Mouse (Mus musculus): ENCODE measurements around the gene Gm13697.
"Not testable (repeated sequence)": the region's sequence is repeated elsewhere in the genome, so short reads cannot be mapped to it uniquely, and the experiment has no call there.

Gm13697 gene

GRCm38 (mm10) chr2:83984443-83984842 is at the start of gene Gm13697:
Gene Gm13697, plus strand, starts transcription at chr2:83984743.
- DNase-seq (ENCODE audit: low read depth, low spot score), result not testable (repeated sequence)

DNA sequence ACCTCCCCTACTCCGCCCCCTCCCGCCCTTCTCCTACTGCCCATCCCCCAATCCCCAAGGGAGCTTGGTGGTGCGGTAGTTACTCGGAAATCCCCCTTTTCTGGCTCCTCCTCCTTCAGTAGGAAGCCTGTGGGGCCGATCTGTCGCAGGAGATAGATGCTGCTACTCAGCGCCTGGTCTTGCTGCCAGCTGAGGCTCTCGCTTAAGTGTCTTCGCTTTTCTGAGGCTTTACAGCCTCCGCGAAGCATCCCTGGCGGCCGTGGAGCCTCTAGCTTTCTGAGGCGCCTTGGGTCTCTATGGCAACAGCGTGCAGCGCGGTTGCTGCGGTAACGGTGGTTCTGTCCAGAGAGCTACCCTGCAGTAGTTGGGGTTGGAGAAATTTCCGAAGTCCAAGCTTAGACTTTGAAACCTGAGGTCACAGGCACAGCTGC is 43.6 kb upstream of the Gm13697 start, which contains the start of gene Zswim2:
Zswim2 (minus strand) TSS at position 298 of the 431 bp plus-strand sequence.
- DNase-seq (ENCODE audit: low read depth, low spot score), result peak; percentile 74

DNA sequence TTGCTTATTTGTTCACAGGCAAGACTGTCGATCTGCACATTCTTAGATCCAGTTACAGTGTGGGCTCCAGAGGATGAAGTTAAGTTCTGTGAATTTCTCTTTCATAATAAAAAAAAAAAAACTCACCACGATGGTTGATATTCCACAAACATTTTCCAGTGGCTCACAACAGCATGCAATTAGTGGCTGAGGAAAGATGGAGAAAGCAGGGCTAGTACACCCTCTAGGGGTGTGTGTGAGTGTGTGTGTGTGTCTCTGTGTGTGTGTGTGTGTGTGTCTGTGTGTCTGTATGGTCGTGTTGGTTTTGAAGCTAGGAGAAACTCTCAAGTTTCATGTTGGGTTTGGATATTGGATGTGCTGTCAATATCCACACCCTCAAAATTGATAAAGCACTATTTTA is 43.2 kb upstream of the Gm13697 start:
- no peak for DNase-seq (ENCODE audit: low read depth, low spot score)

DNA sequence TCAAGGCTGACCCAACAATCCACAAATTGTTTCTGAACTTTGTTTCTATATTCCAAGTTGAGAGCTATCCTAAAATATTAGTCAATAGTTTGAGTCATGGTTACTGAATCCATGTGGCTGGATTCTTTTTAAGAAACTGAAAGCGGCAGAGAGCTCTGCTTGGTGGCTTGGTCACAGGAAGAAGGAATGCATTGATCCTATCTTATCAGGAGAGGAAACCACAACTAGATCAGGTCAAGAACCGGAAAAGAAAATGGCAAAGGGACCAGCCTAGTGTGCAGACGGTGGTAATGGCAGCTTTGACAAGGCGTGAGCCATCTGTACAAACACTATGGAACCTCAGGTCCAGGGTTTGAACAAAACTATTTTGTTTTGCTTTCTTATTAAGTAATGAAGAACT is 42.8 kb upstream of the Gm13697 start:
- no peak for DNase-seq (ENCODE audit: low read depth, low spot score)

GRCm38 (mm10) chr2:83955393-83955792 is 29.1 kb upstream of the Gm13697 start, which contains the start of gene Gm13698:
Gene Gm13698, plus strand, starts transcription at chr2:83955693.
- not testable (repeated sequence) for DNase-seq (ENCODE audit: low read depth, low spot score)

GRCm38 (mm10) chr2:83961203-83961602 is 23.3 kb upstream of the Gm13697 start, which contains the start of gene Gm13693:
Gene Gm13693, plus strand, starts transcription at chr2:83961503.
- not testable (repeated sequence) for DNase-seq (ENCODE audit: low read depth, low spot score)

- DNase-seq (ENCODE audit: low read depth, low spot score), result not testable (repeated sequence)
Observed at GRCm38 (mm10) chr2:83967013-83967412, 17.5 kb upstream of the Gm13697 start, which contains the start of gene Gm13695. Gene Gm13695, plus strand, starts transcription at chr2:83967313.

DNA sequence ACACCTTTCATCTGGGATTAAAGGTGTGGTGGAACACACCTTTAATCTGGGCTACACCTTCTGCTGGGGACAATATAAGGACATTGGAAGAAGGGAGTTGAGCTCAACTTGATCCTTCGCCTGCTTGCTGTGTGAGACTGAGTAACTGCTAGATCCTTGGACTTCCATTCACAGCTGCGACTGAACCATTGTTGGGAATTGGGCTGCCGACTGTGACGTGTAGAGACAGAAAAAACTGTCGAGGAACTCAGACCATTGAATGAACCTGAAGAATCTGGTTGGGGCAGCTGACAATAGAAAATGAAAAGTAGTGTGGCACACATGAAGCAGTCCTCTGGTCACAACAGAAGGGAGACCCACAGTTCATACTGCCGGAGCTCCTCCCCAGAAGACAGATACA is 11.7 kb upstream of the Gm13697 start, which contains the start of gene Gm13696:
Gm13696 (plus strand) TSS at position 301 of the 400 bp plus-strand sequence.
- not testable (repeated sequence) for DNase-seq (ENCODE audit: low read depth, low spot score)

DNA sequence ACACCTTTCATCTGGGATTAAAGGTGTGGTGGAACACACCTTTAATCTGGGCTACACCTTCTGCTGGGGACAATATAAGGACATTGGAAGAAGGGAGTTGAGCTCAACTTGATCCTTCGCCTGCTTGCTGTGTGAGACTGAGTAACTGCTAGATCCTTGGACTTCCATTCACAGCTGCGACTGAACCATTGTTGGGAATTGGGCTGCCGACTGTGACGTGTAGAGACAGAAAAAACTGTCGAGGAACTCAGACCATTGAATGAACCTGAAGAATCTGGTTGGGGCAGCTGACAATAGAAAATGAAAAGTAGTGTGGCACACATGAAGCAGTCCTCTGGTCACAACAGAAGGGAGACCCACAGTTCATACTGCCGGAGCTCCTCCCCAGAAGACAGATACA is 5.9 kb upstream of the Gm13697 start, which contains the start of gene Gm13694:
Gm13694 (plus strand) TSS at position 301 of the 400 bp plus-strand sequence.
- not testable (repeated sequence) for DNase-seq (ENCODE audit: low read depth, low spot score)

DNA sequence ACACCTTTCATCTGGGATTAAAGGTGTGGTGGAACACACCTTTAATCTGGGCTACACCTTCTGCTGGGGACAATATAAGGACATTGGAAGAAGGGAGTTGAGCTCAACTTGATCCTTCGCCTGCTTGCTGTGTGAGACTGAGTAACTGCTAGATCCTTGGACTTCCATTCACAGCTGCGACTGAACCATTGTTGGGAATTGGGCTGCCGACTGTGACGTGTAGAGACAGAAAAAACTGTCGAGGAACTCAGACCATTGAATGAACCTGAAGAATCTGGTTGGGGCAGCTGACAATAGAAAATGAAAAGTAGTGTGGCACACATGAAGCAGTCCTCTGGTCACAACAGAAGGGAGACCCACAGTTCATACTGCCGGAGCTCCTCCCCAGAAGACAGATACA is 5.7 kb downstream of the Gm13697 start, which contains the start of gene Gm13691:
Gm13691 (plus strand) TSS at position 301 of the 400 bp plus-strand sequence.
- DNase-seq (ENCODE audit: low read depth, low spot score), result not testable (repeated sequence)

- not testable (repeated sequence) for DNase-seq (ENCODE audit: low read depth, low spot score)
Observed at GRCm38 (mm10) chr2:83993639-83994255, 9.2 kb downstream of the Gm13697 start.

DNA sequence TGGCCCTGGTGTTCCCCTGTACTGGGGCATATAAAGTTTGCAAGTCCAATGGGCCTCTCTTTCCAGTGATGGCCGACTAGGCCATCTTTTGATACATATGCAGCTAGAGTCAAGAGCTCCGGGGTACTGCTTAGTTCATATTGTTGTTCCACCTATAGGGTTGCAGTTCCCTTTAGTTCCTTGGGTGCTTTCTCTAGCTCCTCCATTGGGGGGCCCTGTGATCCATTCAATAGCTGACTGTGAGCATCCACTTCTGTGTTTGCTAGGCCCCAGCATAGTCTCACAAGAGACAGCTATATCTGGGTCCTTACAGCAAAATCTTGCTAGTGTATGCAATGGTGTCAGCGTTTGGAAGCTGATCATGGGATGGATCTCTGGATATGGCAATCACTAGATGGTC is 10.0 kb downstream of the Gm13697 start:
- not testable (repeated sequence) for DNase-seq (ENCODE audit: low read depth, low spot score)

DNA sequence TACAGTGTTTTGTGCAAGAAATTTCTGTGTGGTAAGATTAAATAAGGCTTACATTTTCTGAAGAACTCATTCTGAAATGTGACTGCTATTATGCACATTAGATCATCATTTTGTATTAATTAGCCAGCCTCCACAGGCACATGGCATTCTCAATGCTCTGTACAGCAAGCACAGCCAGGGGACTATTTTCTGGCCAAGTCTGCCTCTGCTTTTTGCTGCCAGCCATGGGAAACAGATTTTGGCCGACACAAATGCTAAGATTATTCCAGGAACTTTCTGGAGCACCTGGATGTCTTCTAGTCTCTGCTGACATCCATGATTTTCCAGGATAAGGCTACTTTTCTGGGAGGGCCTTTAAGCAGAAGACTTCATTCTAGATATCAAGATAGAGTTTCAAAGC is 24.4 kb downstream of the Gm13697 start:
- no peak for DNase-seq (ENCODE audit: low read depth, low spot score)

GRCm38 (mm10) chr2:84009818-84010217 is 25.3 kb downstream of the Gm13697 start:
- no peak for DNase-seq (ENCODE audit: low read depth, low spot score)

DNA sequence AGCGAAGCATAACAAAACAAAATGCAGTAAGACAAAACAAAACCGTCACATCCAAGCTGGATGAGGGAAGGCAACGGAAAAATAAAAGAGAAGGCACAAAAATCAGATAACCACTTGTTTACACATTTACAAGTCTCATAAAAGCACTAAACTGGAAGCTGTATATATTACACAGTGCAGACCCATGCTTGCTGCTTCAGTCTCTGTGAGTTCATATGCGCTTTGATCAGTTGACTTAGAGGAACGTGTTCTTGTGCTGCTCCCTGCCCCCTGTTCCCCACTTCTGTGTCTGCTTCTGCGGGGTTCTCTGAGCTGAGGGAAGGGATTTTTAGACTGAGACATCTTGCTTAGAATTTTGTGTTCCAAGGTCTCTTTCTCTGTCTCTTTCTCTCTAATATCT is 30.0 kb downstream of the Gm13697 start:
- no peak for DNase-seq (ENCODE audit: low read depth, low spot score)

DNA sequence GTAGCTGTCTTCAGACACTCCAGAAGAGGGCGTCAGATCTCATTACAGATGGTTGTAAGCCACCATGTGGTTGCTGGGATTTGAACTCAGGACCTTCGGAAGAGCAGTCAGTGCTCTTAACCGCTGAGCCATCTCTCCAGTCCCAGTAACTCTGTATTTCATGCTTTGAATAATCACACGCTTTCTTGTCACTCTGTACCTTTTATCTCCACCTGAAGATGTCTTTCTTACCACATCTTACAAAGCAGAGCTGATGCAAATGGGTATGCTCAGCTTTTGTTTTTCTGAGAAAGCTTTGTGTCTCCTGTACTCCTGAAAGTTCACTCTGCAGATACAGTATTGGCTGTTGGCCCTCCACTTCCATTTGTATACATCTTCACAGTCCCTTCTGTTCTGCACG is 31.7 kb downstream of the Gm13697 start:
- not testable (repeated sequence) for DNase-seq (ENCODE audit: low read depth, low spot score)

GRCm38 (mm10) chr2:84018330-84018729 is 33.8 kb downstream of the Gm13697 start:
- DNase-seq (ENCODE audit: low read depth, low spot score), result no peak

DNA sequence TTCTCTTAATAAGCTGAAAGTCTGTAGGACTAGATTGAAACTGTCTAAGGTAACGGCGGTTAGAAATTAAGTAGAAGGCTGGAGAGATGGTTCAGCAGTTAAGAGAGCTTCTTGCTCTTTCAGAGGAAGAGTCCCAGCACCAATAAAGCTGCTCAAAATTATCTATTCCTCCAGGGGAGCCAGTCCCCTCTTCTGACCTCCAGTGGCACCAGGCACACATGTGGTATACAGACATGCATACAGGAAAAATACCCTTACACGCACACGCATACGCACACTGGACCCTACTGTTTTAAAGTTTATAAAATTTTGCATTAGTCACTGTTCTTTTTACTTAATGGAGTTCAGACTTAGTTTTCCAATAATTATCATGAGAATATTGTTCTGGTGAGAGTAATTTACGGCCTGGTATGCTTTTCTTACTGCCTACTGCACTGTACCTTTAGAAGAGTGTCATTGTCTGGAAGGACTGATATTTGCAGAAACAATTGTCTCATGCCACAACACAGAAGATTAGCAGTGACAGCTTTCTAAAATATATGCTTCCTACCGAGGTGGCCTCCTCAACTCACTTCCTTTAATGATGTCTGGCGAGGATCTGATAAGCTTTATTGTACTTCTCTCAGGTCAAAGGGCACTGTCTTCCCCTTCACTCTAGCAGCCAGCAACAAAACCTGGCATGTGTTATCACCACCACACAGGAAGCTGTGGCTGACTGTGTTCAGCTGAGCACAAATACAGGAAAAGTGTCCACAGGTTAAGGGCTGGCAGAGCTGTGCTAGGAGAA is 35.2 kb downstream of the Gm13697 start:
- no peak for DNase-seq (ENCODE audit: low read depth, low spot score)

DNA sequence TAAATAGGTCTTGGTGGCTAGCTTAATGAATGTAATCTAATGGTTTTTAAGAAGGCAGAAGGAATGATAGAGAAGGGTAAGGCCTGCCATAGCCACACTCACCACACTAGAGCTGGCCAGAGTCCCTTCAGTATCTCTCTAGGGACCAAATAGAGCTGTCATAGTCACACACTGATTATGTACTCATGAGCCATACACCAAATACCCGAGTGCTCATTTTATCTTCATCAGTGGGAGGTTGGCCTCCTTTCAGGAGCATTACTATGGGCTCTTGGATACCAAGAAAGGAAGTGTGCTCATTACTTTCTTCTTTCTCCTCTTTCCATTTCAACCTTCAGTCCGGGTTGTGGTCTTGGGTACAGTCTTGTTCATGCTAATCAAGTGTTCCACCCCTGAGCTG is 37.4 kb downstream of the Gm13697 start:
- DNase-seq (ENCODE audit: low read depth, low spot score), result no peak

GRCm38 (mm10) chr2:84022905-84023304 is 38.4 kb downstream of the Gm13697 start:
- DNase-seq (ENCODE audit: low read depth, low spot score), result no peak

DNA sequence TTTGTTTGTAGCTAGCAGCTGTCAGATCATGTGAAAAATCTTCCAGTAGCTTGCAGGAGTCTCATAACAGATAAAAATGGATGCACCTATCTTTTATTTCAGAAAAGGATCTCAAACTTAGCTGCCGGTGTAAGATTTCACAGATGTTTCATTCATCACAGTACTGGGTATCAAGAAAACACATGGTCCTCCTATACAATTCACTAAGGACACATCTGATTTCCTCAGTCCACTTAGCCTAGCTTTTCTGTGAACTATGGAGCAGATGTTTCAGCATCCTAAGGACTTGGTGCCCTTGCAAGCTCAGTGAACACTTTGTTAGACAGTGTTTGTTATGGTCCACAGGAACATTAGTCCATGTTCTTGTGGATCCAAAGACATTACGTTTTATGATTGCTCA is 38.8 kb downstream of the Gm13697 start:
- no peak for DNase-seq (ENCODE audit: low read depth, low spot score)

DNA sequence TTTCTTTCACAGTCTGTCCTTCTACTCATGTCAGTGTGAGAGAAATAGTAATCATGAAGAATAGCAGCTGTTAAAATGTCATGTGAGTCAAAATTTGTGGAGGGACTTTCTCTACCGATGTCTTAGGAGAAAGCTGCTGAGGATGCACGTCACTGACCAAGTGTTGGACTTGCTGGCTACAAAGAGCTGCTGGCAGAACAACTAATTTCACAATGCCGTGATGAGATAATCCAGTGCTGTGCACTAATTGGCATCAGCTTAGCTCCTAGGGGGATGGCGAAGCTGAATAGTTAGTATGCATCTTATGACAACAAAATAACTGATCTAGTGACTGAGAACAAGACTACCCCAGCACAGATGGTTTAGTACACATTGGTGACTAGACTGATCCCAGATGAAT is 40.7 kb downstream of the Gm13697 start:
- DNase-seq (ENCODE audit: low read depth, low spot score), result no peak
